Mouse (Mus musculus) kidney, adult 2 months (tissue): Measurements from ENCODE around the gene Sgk1. TPM values are rescaled to one million over a fixed set of nuclear protein-coding genes. Genes with fewer than 3 reads are reported as not detected.
"Not testable (repeated sequence)": the region's sequence is repeated elsewhere in the genome, so short reads cannot be mapped to it uniquely, and the experiment has no call there.

ENCODE experiments used
- DNase-seq: peaks from one replicate; pipeline ENCODE4 v3.0.0; 2021
- H3K27ac ChIP-seq: fragments of 200-500 bp; 2 replicates; pipeline ENCODE4 v1.5.1; 2012; ENCODE audit warnings: low read depth, low read length, control low read depth, inconsistent platforms; ENCODE audit not compliant: insufficient read depth
- H3K27me3 ChIP-seq: fragments of 200-500 bp; replicated peaks from 2 replicates; pipeline ENCODE4 v1.6.1; 2012; ENCODE audit warnings: mild to moderate bottlenecking, moderate library complexity, low read length, inconsistent platforms; ENCODE audit not compliant: control insufficient read depth, insufficient read depth
- H3K36me3 ChIP-seq: fragments of 200-500 bp; 2 replicates; pipeline ENCODE4 v1.6.1; 2012; ENCODE audit warnings: mild to moderate bottlenecking, moderate library complexity, low read length, inconsistent platforms; ENCODE audit not compliant: control insufficient read depth, insufficient read depth
- H3K4me1 ChIP-seq: fragments of 200-500 bp; 2 replicates; pipeline ENCODE4 v1.6.1; 2011; ENCODE audit warnings: low read length; ENCODE audit not compliant: control insufficient read depth, insufficient read depth
- H3K4me3 ChIP-seq: fragments of 200-500 bp; 2 replicates; pipeline ENCODE4 v1.5.1; 2011; ENCODE audit warnings: mild to moderate bottlenecking, low read depth, low read length, control low read depth; ENCODE audit not compliant: insufficient read depth
- CTCF ChIP-seq: fragments of 200-500 bp; conservative IDR thresholded peaks from 2 replicates; pipeline ENCODE4 v1.5.1; 2011; ENCODE audit warnings: low read depth, mild to moderate bottlenecking, control low read depth, low read length, moderate library complexity, mixed read lengths; ENCODE audit not compliant: insufficient read depth, insufficient read length
- POLR2A ChIP-seq: fragments of 200-500 bp; IDR thresholded peaks from one replicate; pipeline ENCODE4 v1.6.1; 2011; ENCODE audit warnings: low read depth, low read length, control low read depth
- WGBS: fragments of 180-500 bp; shearing (Covaris S2); methylation state at CpG from one replicate; pipeline ENCODE4 v1.1.7; 2018; 5-methylcytosine and 5-hydroxymethylcytosine counted together
- polyA plus RNA-seq: library from polyadenylated mRNA; depleted of rRNA; stranded (reverse); fragments of >200 nt; gene quantifications from 2 replicates; pipeline ENCODE4 v1.2.3, GENCODE M21; 2012

The Sgk1 gene
- polyA plus RNA-seq, 1 experiment: 76.5 TPM

GRCm38 (mm10) chr10:21892104-21892503 lies 10.1 kb downstream of the Sgk1 start:
- no peak for TF ChIP-seq CTCF
- no peak for TF ChIP-seq POLR2A
- no peaks in the 10 kb centered on the region for H3K36me3 ChIP-seq
- H3K4me3 ChIP-seq: no peak overlapping the region
- no peak for DNase-seq
- H3K4me1 ChIP-seq: no peaks in the 10 kb centered on the region
- H3K27me3 ChIP-seq: no peaks in the 10 kb centered on the region
- H3K27ac ChIP-seq: no peak overlapping the region
- WGBS: 71% methylated on average over 4 of the region's 4 CpGs

GRCm38 (mm10) chr10:21898417-21898816 lies 16.4 kb downstream of the Sgk1 start:
- 89% methylated on average over 4 of the region's 4 CpGs for WGBS
- H3K27ac ChIP-seq: no peak overlapping the region
- DNase-seq: no peak
- TF ChIP-seq POLR2A (no peak), CTCF (no peak)
- H3K4me3 ChIP-seq: no peak overlapping the region
- no peaks in the 10 kb centered on the region for H3K27me3 ChIP-seq
- no peaks in the 10 kb centered on the region for H3K4me1 ChIP-seq
- H3K36me3 ChIP-seq: no peaks in the 10 kb centered on the region

GRCm38 (mm10) chr10:21898851-21899250 lies 16.9 kb downstream of the Sgk1 start:
- not testable (repeated sequence) for H3K4me1 ChIP-seq, H3K4me3 ChIP-seq, H3K27ac ChIP-seq, DNase-seq, H3K27me3 ChIP-seq, H3K36me3 ChIP-seq
- WGBS: 96% methylated on average over 17 of the region's 17 CpGs

GRCm38 (mm10) chr10:21899397-21899796 lies 17.4 kb downstream of the Sgk1 start:
- no peaks in the 10 kb centered on the region for H3K4me1 ChIP-seq
- 97% methylated on average over 3 of the region's 3 CpGs for WGBS

GRCm38 (mm10) chr10:21902152-21903140 lies 20.5 kb downstream of the Sgk1 start:
- peak; percentile 43 for DNase-seq
- no peak overlapping the region for H3K27ac ChIP-seq
- H3K4me1 ChIP-seq: no peaks in the 10 kb centered on the region
- H3K36me3 ChIP-seq: no peaks in the 10 kb centered on the region
- TF ChIP-seq CTCF: no peak
- TF ChIP-seq POLR2A: no peak
- no peaks in the 10 kb centered on the region for H3K27me3 ChIP-seq
- H3K4me3 ChIP-seq: no peak overlapping the region
- 61% methylated on average over 10 of the region's 10 CpGs for WGBS

More at GRCm38 (mm10) chr10:21899397-21899796, 17.4 kb downstream of the Sgk1 start:
- Histone ChIP-seq H3K27me3 (no peaks in the 10 kb centered on the region), H3K36me3 (no peaks in the 10 kb centered on the region), H3K27ac (no peak overlapping the region), H3K4me3 (no peak overlapping the region)
- DNase-seq: no peak
- TF ChIP-seq CTCF (no peak), POLR2A (no peak)

GRCm38 (mm10) chr10:21904151-21904550 lies 22.2 kb downstream of the Sgk1 start:
- H3K4me1 ChIP-seq: 0 out of 2 replicates have a peak, but pooled peaks cover 2% of the 10 kb centered on the region
- no peak for DNase-seq
- no peak overlapping the region for H3K27ac ChIP-seq
- H3K4me3 ChIP-seq: no peak overlapping the region
- WGBS: 81% methylated on average over 2 of the region's 2 CpGs
- H3K27me3 ChIP-seq: no peaks in the 10 kb centered on the region
- TF ChIP-seq POLR2A: no peak
- no peak for TF ChIP-seq CTCF
- no peaks in the 10 kb centered on the region for H3K36me3 ChIP-seq

- Histone ChIP-seq H3K4me1 (0 out of 2 replicates have a peak, but pooled peaks cover 2% of the 10 kb centered on the region), H3K36me3 (no peaks in the 10 kb centered on the region), H3K27me3 (no peaks in the 10 kb centered on the region), H3K27ac (no peak overlapping the region), H3K4me3 (no peak overlapping the region)
- no peak for DNase-seq
- no peak for TF ChIP-seq POLR2A
- TF ChIP-seq CTCF: no peak
- 100% methylated on average over 1 of the region's 1 CpGs for WGBS
Observed at GRCm38 (mm10) chr10:21905616-21906015, 23.6 kb downstream of the Sgk1 start.
